Mouse (Mus musculus): ENCODE results near the gene Igdcc4. TPM values are rescaled to one million over a fixed set of nuclear protein-coding genes. Genes with fewer than 3 reads are reported as not detected.
A peak's percentile ranks its signal among the peaks of the same experiment; 100 is the strongest.

Gene Igdcc4
- polyA plus RNA-seq, 1 experiment from 2014 or later = 10.4 TPM

DNA sequence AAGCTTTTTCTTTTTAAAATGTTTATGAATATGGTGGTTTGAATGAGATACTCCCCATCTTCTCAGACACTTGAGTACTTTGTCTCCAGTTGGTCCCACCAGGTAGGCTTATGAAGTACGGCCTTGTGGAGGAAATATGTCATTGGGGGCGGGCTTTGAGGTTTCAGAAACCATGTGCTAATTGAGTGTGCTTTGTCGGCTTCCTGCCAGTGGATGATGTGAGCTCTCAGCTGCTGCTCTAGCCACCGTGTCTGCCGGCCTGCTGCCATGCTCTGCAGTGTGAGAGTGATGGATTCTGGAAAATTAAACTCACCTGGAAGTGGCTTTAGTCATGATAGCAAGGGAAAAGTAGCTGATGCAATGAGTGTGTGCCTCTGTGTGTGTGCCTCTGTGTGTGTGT lies 13.8 kb upstream of the Igdcc4 start:
- Histone ChIP-seq H3K9me3 (no peaks in the 10 kb centered on the region), H3K27ac (no peak overlapping the region), H3K4me3 (no peak overlapping the region), H3K36me3 (peaks cover 23% of the 10 kb centered on the region), H3K27me3 (ENCODE audit: insufficient read depth, poor library complexity, severe bottlenecking) (no peaks in the 10 kb centered on the region), H3K4me1 (replicated peaks) (peaks cover 6% of the 10 kb centered on the region; the same call in 1 of the 2 replicates)
- WGBS = 77% methylated on average over 5 of the region's 5 CpGs
- DNase-seq (ENCODE audit: low spot score) = no peak

DNA sequence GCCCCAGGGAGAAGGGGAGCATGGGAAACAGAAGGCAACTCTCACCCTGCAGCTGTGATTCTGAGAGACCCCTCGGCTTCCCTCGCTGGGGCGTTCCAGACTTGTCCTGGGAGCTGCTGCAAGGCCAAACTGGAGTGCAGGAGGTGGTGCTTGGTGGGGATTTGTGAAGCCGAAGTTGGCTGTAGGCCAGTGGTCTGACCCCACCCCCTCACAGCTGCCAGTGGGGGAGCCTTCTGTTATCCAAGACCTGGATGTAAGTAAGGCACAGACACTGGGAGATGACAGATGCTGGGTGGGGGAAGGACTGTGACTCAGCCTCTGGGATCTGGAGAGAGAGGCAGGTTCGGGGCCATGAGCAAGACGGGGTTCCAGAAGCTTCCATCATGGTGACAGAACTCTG lies 7.0 kb upstream of the Igdcc4 start:
- H3K36me3 ChIP-seq = no peaks in the 10 kb centered on the region
- no peak overlapping the region for H3K4me3 ChIP-seq
- H3K9me3 ChIP-seq = no peaks in the 10 kb centered on the region
- H3K4me1 ChIP-seq (replicated peaks) = peaks cover 13% of the 10 kb centered on the region
- WGBS = 56% methylated on average over 6 of the region's 6 CpGs
- H3K27ac ChIP-seq = no peak overlapping the region
- DNase-seq (ENCODE audit: low spot score) = peak; percentile 40
- no peaks in the 10 kb centered on the region for H3K27me3 ChIP-seq (ENCODE audit: insufficient read depth, poor library complexity, severe bottlenecking)

DNA sequence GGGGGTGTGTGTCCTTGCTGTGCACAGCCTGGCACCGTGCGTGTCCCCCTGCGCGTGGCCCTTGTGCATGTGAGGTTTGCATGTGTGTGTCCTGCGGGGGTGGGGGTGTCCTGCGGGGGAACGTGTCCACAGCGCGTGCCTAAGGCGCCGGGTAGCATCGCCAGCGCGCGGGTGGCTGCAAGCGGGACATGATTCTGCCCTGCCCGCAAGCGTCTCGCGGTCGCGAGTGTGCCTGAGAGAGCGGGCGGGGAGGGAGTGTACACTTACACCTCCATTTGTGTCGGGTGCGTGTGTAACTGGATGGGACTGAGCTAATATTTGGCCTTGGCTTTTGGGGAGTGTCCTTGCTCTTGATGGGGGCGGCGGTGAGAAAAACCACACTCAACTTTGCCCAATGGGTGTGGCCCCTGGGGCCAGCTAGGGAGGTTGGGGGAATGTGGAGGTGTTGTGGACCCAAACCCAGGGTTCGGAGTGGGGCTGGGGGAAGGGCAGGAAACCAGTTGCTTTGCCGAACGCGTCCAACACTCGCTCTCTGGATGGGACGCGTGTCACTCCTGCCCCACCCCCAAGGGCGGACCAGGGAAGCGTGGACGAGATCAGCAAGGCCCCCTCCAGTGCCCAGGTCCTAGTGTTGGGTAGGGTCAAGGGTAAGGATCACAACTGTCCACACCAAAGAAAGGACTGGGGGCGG lies 545 bp downstream of the Igdcc4 start:
- H3K4me1 ChIP-seq (replicated peaks) = peaks cover 39% of the 10 kb centered on the region
- DNase-seq (ENCODE audit: low spot score) = peak; percentile 65
- H3K27me3 ChIP-seq (ENCODE audit: insufficient read depth, poor library complexity, severe bottlenecking) = peaks cover 23% of the 10 kb centered on the region
- H3K27ac ChIP-seq = peak overlapping the region; percentile 94
- no peaks in the 10 kb centered on the region for H3K36me3 ChIP-seq
- WGBS = under 1% methylated on average over 39 of the region's 39 CpGs
- peak overlapping the region; percentile 91 for H3K4me3 ChIP-seq
- H3K9me3 ChIP-seq = peaks cover 5% of the 10 kb centered on the region; the same call in 1 of the 2 replicates

DNA sequence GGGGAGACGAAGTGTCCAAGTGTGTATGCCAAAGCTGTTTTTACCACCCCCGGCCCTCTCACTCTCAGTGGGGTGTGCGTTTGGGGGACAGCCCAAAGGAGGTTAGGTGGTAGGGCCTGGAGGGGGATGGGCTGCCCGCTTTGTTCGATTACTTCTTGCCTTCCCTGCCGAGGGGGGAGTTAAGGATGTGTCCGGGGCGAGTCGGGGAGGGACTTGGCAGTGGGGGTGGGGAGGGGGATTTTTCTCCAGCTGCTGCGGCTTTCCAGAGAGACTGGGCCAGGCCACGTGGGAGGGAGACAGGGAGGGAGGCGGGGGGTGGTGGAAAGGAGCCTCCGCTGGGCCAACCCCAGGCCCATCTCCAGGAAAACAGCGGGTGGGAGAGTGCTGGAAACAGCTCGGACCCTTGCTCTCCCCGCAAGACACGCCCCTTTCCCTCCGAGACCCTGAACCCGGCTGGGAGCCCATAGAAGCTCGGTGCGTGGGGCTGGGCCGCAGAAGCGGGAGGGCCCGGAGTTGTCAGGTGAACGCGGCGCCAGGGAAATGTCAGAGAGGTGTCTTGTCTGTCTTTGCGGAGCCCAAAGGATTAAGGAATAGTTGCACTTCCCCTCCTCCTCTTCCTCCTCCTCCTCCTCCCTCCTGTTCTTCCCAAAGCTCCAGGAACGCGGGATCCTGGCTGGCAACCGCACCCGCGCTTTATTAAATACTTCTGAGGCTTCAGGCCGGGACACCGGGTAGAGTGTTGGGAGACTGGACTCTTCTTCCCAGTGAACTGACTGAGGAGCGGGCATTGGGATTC lies 1.3 kb downstream of the Igdcc4 start:
- peaks cover 41% of the 10 kb centered on the region for H3K4me1 ChIP-seq (replicated peaks)
- peaks cover 23% of the 10 kb centered on the region for H3K27me3 ChIP-seq (ENCODE audit: insufficient read depth, poor library complexity, severe bottlenecking)
- peak overlapping the region; percentile 91 for H3K4me3 ChIP-seq
- peaks cover 5% of the 10 kb centered on the region; the same call in 1 of the 2 replicates for H3K9me3 ChIP-seq
- H3K36me3 ChIP-seq = no peaks in the 10 kb centered on the region
- H3K27ac ChIP-seq = peak overlapping the region; percentile 94
- DNase-seq (ENCODE audit: low spot score) = peak; percentile 77
- WGBS = 1% methylated on average over 36 of the region's 36 CpGs

DNA sequence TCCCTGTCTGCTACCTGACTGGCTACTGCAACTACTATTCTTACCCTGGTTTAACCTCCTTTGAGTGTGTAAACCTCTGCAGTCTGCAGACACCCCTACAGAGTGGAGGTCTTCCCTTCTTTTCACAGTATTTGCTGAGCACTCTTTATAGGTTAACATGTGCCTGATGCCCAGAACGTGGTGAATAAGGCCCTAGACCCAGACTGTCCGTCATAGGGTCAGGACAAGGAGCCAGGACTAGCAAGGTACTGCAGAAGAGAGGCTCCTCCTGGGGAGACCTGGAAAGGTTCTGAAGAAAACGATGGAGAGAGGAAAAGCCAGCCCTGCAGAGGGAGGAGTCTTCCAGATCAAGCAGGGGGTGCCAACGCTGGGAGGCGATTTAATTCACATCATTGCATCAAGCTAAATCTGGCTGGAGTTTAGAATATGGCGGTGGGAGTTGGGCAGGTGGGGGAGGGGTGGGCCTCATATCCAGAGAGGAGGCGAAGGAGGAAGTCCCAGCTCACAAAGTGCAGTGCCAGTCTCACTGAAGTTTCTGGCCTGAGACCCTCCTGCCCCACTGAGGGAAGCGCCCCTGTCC lies 2.0 kb downstream of the Igdcc4 start:
- peak overlapping the region; percentile 94 for H3K27ac ChIP-seq
- 21% methylated on average over 8 of the region's 8 CpGs for WGBS
- H3K9me3 ChIP-seq = peaks cover 5% of the 10 kb centered on the region; the same call in 1 of the 2 replicates
- H3K4me1 ChIP-seq (replicated peaks) = peaks cover 41% of the 10 kb centered on the region
- H3K27me3 ChIP-seq (ENCODE audit: insufficient read depth, poor library complexity, severe bottlenecking) = peaks cover 23% of the 10 kb centered on the region
- DNase-seq (ENCODE audit: low spot score) = no peak
- peak overlapping the region; percentile 91 for H3K4me3 ChIP-seq
- H3K36me3 ChIP-seq = no peaks in the 10 kb centered on the region

DNA sequence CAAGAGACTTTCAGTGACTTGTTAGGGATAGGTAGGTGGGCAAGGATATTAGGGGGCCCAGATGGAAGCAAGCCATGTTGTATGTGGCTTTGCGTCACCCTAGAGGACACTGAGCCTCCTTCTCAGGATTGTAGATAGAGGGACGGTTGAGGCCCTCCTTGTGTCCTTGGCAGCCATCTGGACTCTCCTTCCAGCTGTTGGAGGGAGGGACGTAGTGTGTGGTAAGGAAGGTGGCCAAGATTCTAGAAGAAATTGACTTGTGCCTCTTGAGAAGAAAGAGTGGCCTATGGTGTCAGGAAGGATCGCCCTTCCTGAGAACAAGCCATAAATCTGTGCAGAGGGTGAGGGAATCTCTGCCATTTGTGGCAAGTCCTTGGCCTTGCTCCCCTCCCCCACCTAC lies 5.5 kb downstream of the Igdcc4 start:
- Histone ChIP-seq H3K9me3 (no peaks in the 10 kb centered on the region), H3K4me3 (no peak overlapping the region), H3K4me1 (replicated peaks) (peaks cover 61% of the 10 kb centered on the region), H3K27me3 (ENCODE audit: insufficient read depth, poor library complexity, severe bottlenecking) (peaks cover 33% of the 10 kb centered on the region), H3K36me3 (no peaks in the 10 kb centered on the region), H3K27ac (peak overlapping the region; percentile 37; the same call in 1 of the 2 replicates)
- DNase-seq (ENCODE audit: low spot score) = no peak
- 91% methylated on average over 4 of the region's 4 CpGs for WGBS

DNA sequence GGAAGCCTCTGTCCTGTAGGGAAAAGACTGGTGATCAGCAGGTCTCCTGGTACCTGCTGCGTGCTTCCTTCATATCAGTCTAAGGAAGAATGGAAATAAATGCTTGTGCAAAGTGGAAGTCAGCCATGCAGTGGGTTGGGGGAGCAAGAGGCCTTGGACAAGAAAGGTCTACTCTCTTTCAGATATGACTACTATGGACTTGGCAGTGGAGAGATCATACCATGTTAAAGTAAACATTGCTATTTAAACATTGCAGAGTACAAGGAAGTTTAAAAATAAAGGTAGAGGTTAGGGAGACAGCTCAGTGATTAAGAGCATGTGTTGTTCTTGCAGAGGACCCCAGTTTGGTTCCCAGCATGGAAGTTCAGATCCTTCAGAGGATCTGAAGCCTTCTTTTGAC lies 6.6 kb downstream of the Igdcc4 start:
- Histone ChIP-seq H3K4me3 (no peak overlapping the region), H3K27ac (0 out of 2 replicates have a peak overlapping the region, but pooled peaks have one; percentile 12), H3K36me3 (no peaks in the 10 kb centered on the region), H3K9me3 (no peaks in the 10 kb centered on the region), H3K4me1 (replicated peaks) (peaks cover 50% of the 10 kb centered on the region), H3K27me3 (ENCODE audit: insufficient read depth, poor library complexity, severe bottlenecking) (peaks cover 23% of the 10 kb centered on the region)
- no peak for DNase-seq (ENCODE audit: low spot score)
- 87% methylated on average over 1 of the region's 1 CpGs for WGBS

DNA sequence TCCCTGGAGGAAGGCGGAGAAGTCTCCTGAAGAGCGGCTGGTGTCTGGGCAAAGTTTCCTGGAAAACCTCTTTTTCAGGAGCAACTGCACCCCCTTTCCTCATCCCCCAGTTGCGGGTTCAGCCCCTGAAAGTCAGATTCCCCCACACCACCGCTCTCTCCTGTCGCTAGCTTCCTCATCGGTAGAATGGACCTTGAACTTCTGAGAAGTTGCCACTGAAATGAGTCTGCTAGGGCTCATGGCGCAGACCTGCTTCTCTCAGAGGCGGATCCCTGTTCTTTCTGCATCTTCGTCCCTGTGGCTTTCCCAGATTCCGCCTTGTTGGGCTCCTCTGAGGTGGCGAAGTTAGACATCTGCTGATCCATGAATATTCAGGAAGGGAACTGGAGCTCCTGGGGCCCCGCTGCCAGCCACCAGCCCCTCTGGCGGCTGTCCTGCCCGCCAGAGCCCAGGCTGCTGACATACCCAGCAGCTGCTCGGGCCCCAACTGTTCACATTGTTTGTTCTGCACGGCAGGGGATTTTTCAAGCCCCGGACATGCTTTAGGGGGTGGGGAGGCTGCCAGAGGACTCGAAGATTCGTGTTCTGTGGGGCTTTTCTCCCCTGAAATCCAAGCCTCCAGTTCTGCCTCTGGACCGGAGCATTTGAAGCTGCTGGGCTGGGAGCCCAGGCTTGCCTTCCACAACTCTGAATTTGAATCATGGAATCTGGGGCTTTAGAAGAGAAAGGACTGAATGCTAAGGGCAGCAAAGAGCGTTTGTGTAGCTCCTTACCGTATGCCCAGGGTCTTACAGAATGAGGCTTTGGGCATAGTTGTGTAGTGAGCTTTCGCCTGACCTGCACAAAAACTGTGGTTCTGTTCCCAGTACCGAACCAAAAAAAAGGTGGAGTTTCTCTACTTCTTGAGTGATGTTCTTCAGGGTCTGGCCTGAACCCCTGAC lies 8.1 kb downstream of the Igdcc4 start:
- H3K27ac ChIP-seq = peak overlapping the region; percentile 87
- peak; percentile 80 for DNase-seq (ENCODE audit: low spot score)
- H3K4me3 ChIP-seq = peak overlapping the region; percentile 43
- 6% methylated on average over 24 of the region's 24 CpGs for WGBS
- peaks cover 43% of the 10 kb centered on the region for H3K4me1 ChIP-seq (replicated peaks)
- H3K36me3 ChIP-seq = peaks cover 3% of the 10 kb centered on the region
- peaks cover 11% of the 10 kb centered on the region for H3K27me3 ChIP-seq (ENCODE audit: insufficient read depth, poor library complexity, severe bottlenecking)
- H3K9me3 ChIP-seq = no peaks in the 10 kb centered on the region

DNA sequence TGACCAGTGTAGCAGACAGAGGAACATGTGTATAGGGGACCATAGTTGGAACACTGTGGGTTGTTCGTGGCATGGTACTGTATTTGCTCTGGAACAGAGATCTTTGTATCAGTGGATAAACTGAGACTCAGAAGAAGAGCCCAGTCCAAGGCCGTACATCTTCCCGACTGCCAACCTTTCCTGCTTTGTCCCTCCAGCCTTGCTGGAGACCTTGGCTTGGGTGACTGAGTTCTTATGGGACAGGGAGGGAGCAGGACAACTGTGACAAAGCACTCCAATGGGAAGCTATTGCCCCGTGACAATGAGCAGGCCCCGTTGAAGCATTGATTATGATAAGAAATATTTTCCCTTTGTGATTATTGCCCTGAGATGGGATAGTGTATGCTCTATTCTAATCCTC lies 10.4 kb downstream of the Igdcc4 start:
- H3K4me1 ChIP-seq (replicated peaks) = peaks cover 34% of the 10 kb centered on the region

DNA sequence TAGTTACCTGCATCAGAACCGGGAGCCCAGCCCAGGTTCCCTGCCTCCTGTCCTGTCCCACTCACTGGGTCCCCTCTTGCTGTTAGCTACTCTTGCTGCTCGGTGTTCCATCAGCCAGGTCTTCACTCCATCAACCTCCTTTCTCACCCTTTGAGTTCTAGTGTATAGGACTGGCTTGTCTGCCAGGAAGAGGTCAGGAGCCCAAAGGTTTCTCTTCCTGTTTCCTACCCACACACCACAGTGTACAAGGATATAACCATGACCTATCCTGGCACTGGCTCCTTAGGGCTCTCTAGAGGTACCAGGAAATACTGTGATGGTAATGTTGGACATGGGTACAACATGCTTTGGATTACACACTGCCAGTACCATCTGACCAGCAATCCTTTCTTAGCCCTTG lies 12.4 kb downstream of the Igdcc4 start:
- Histone ChIP-seq H3K4me1 (replicated peaks) (peaks cover 27% of the 10 kb centered on the region), H3K27me3 (ENCODE audit: insufficient read depth, poor library complexity, severe bottlenecking) (peaks cover 6% of the 10 kb centered on the region), H3K27ac (0 out of 2 replicates have a peak overlapping the region, but pooled peaks have one; percentile 40), H3K36me3 (peaks cover 17% of the 10 kb centered on the region), H3K4me3 (no peak overlapping the region), H3K9me3 (no peaks in the 10 kb centered on the region)
- no peak for DNase-seq (ENCODE audit: low spot score)
- 77% methylated on average over 2 of the region's 2 CpGs for WGBS

More for the DNA sequence above, 10.4 kb downstream of the Igdcc4 start:
- no peak overlapping the region for H3K4me3 ChIP-seq
- DNase-seq (ENCODE audit: low spot score) = no peak
- peaks cover 11% of the 10 kb centered on the region for H3K27me3 ChIP-seq (ENCODE audit: insufficient read depth, poor library complexity, severe bottlenecking)
- H3K27ac ChIP-seq = no peak overlapping the region; the same call in 1 of the 2 replicates
- H3K9me3 ChIP-seq = no peaks in the 10 kb centered on the region
- 88% methylated on average over 5 of the region's 5 CpGs for WGBS
- peaks cover 10% of the 10 kb centered on the region for H3K36me3 ChIP-seq

DNA sequence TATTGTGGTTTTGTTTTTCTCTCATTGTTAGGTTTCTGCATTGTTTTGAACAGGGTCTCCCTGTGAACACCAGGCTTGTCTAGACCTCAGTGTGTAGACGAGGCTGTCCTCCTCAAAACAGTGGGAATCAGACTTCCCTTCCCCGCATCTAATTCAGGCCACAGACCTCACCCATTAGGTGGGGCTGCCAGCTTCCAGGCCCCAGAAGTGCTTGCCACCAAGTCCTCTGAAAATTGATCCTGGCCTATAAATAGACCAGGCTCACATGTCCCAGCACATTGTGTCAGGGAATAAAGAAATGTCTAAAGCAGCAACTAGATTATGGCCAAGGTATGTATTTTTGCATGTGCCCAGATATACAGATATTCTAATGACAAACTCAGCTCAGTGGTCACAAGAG lies 14.6 kb downstream of the Igdcc4 start:
- H3K27ac ChIP-seq = no peak overlapping the region
- H3K9me3 ChIP-seq = no peaks in the 10 kb centered on the region
- WGBS = 83% methylated on average over 2 of the region's 2 CpGs
- H3K36me3 ChIP-seq = peaks cover 20% of the 10 kb centered on the region
- peaks cover 6% of the 10 kb centered on the region for H3K4me1 ChIP-seq (replicated peaks)
- H3K4me3 ChIP-seq = no peak overlapping the region
- DNase-seq (ENCODE audit: low spot score) = no peak
- H3K27me3 ChIP-seq (ENCODE audit: insufficient read depth, poor library complexity, severe bottlenecking) = no peaks in the 10 kb centered on the region; the same call in 1 of the 2 replicates

DNA sequence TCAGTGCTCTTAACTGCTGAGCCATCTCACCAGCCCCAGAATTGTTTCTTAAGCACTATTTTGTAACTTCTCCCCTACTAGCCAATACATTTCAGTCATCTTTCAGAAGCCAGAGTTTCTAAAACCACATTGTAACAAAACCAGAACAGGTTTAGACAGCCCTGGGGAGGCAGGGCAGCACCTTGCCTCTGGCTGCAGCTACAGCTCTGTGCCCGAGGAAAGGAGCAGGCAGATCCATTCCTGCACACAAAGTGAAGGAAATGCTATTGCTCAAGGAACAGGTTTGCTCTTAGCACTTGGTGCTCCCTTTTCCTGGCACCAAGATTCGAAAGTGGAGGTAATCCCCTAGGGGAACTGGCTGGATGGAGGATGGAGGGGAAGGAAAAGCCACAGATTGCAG lies 16.2 kb downstream of the Igdcc4 start:
- Histone ChIP-seq H3K9me3 (no peaks in the 10 kb centered on the region), H3K27me3 (ENCODE audit: insufficient read depth, poor library complexity, severe bottlenecking) (peaks cover 14% of the 10 kb centered on the region), H3K27ac (no peak overlapping the region), H3K4me3 (no peak overlapping the region), H3K36me3 (peaks cover 20% of the 10 kb centered on the region), H3K4me1 (replicated peaks) (peaks cover 9% of the 10 kb centered on the region)
- 67% methylated on average over 2 of the region's 2 CpGs for WGBS
- DNase-seq (ENCODE audit: low spot score) = no peak
